Mouse (Mus musculus) right cerebral cortex, adult 2 months (tissue): Measurements from ENCODE around the gene Otop2.
A peak's percentile ranks its signal among the peaks of the same experiment; 100 is the strongest.

Source experiments
- DNase-seq, 2 experiments: peaks; one replicate each; pipeline ENCODE4 v3.0.0; 2021 to 2022; ENCODE audit warnings: low spot score in 2 of 2

The Otop2 gene

GRCm38 (mm10) chr11:115275954-115276353, 31.0 kb upstream of the Otop2 start:
- DNase-seq = no peak

GRCm38 (mm10) chr11:115276780-115277603, 30.0 kb upstream of the Otop2 start, which contains the start of gene Fdxr:
Gene Fdxr, minus strand, starts transcription at chr11:115277050.
- peak; percentile 98 to 99 for DNase-seq

GRCm38 (mm10) chr11:115277604-115277975, 29.4 kb upstream of the Otop2 start:
- no peak for DNase-seq

GRCm38 (mm10) chr11:115278176-115278575, 28.8 kb upstream of the Otop2 start:
- no peak for DNase-seq

- DNase-seq = no peak
Measured at GRCm38 (mm10) chr11:115279726-115280125, 27.2 kb upstream of the Otop2 start.

GRCm38 (mm10) chr11:115282295-115282694, 24.7 kb upstream of the Otop2 start:
- no peak for DNase-seq

- DNase-seq = no peak
Measured at GRCm38 (mm10) chr11:115282723-115283485, 24.1 kb upstream of the Otop2 start.

GRCm38 (mm10) chr11:115283486-115283765, 23.5 kb upstream of the Otop2 start:
- no peak for DNase-seq

- no peak for DNase-seq
Measured at GRCm38 (mm10) chr11:115283891-115284620, 22.9 kb upstream of the Otop2 start.

- DNase-seq = no peak
Measured at GRCm38 (mm10) chr11:115285282-115285681, 21.7 kb upstream of the Otop2 start.

- no peak for DNase-seq
Measured at GRCm38 (mm10) chr11:115286201-115286993, 20.6 kb upstream of the Otop2 start.

GRCm38 (mm10) chr11:115287386-115287785, 19.6 kb upstream of the Otop2 start:
- DNase-seq = no peak

- no peak for DNase-seq
Measured at GRCm38 (mm10) chr11:115288305-115288704, 18.7 kb upstream of the Otop2 start.

GRCm38 (mm10) chr11:115289885-115290284, 17.1 kb upstream of the Otop2 start:
- DNase-seq = no peak

- no peak for DNase-seq
Measured at GRCm38 (mm10) chr11:115290314-115290713, 16.6 kb upstream of the Otop2 start.

GRCm38 (mm10) chr11:115290919-115291318, 16.0 kb upstream of the Otop2 start:
- no peak for DNase-seq

- no peak for DNase-seq
Measured at GRCm38 (mm10) chr11:115291503-115291902, 15.5 kb upstream of the Otop2 start.

- no peak for DNase-seq
Measured at GRCm38 (mm10) chr11:115292631-115293375, 14.2 kb upstream of the Otop2 start.

GRCm38 (mm10) chr11:115295939-115296338, 11.0 kb upstream of the Otop2 start:
- no peak for DNase-seq

- no peak for DNase-seq
Measured at GRCm38 (mm10) chr11:115296471-115297210, 10.3 kb upstream of the Otop2 start.
